Mouse (Mus musculus): ENCODE results near the gene Gpr137. TPM values are rescaled to one million over a fixed set of nuclear protein-coding genes. Genes with fewer than 3 reads are reported as not detected.
"Not testable (repeated sequence)": the region's sequence is repeated elsewhere in the genome, so short reads cannot be mapped to it uniquely, and the experiment has no call there.

The Gpr137 gene
- 50.6 and 57.0 TPM in 2 replicates for polyA plus RNA-seq (2015; fragmentation: Nextera tagmentation; extraction: Ambion mirVana)

- H3K27me3 ChIP-seq: 0 out of 2 replicates have a peak, but pooled peaks cover under 1% of the 10 kb centered on the region
- peak within 1 kb of the TSS; percentile 99 for H3K4me2 ChIP-seq
- H3K9me3 ChIP-seq: no peaks in the 10 kb centered on the region
- peak within 1 kb of the TSS; percentile 91 for H3K9ac ChIP-seq
- H3K27ac ChIP-seq (replicated peaks): peak within 1 kb of the TSS; percentile 96
- ATAC-seq (ENCODE audit: low read depth): peak; percentile 82
- peaks cover 44% of the 10 kb centered on the region for H3K4me1 ChIP-seq (replicated peaks)
- under 1% methylated on average over 27 of the region's 27 CpGs for WGBS
- peaks cover 13% of the 10 kb centered on the region for H3K36me3 ChIP-seq
- peak within 1 kb of the TSS; percentile 70 for H3K4me3 ChIP-seq
These were observed at the start of gene Gpr137 for GRCm38 (mm10) chr19:6942249-6942691. Gene Gpr137 (minus strand): TSS chr19:6942480.

- 90% methylated on average over 6 of the region's 6 CpGs for WGBS
- peaks cover 56% of the 10 kb centered on the region for H3K4me1 ChIP-seq (replicated peaks)
These were observed 48.9 kb upstream of the Gpr137 start for GRCm38 (mm10) chr19:6991166-6991565.

DNA sequence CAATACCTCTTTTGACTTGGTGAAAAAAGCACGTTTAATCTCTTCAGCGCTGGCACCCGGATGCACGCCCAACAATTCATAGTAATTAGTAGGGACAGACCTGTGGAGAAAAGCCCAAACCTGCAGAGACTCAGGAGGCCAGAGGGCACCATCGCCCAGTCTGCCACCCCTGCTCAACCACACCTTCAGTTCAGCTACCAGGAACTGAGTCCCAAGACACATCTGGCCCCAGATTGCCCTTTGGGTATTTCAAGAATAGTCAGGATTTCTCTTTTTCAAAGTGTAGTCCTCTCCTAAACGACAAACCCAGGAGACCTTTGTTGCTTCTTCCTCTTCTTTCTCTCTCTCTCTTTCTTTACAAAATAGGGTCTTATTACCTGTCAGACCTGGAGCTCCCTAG lies 48.4 kb upstream of the Gpr137 start:
- no peaks in the 10 kb centered on the region for H3K27me3 ChIP-seq
- no peak for ATAC-seq (ENCODE audit: low read depth)
- no peak overlapping the region for H3K4me2 ChIP-seq
- H3K4me1 ChIP-seq (replicated peaks): peaks cover 58% of the 10 kb centered on the region
- H3K36me3 ChIP-seq: no peaks in the 10 kb centered on the region
- H3K9me3 ChIP-seq: no peaks in the 10 kb centered on the region
- H3K9ac ChIP-seq: no peak overlapping the region
- H3K4me3 ChIP-seq: no peak overlapping the region
- no peak overlapping the region for H3K27ac ChIP-seq (replicated peaks)
- 86% methylated on average over 6 of the region's 6 CpGs for WGBS

More at GRCm38 (mm10) chr19:6991166-6991565, 48.9 kb upstream of the Gpr137 start:
- H3K9me3 ChIP-seq; H3K27me3 ChIP-seq; H3K36me3 ChIP-seq; ATAC-seq (ENCODE audit: low read depth); H3K4me3 ChIP-seq; H3K27ac ChIP-seq (replicated peaks); H3K9ac ChIP-seq: not testable (repeated sequence)
- H3K4me2 ChIP-seq: peak overlapping the region; percentile 95

DNA sequence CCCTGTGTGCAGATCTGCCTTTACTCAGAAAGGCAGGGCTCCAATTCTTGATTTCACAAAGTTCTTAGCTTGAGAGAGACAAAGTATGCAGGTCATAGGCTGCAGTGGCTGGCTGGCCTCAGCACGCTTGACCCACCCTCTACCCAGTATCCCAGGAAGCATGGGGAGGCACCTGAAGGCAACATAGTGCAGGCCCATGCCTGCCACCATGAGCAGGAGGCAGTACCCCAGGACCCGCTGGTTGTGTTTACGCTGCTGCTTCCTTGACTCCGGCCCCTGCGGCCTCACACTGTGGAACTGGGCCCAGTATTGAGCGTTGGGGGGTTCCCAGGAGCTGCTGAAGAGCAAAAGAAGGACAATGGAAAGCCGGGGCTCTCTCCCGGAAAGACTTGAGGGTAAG lies 47.0 kb upstream of the Gpr137 start:
- WGBS: 86% methylated on average over 8 of the region's 8 CpGs

GRCm38 (mm10) chr19:6987904-6988285 lies 45.6 kb upstream of the Gpr137 start:
- Histone ChIP-seq H3K4me2 (peak overlapping the region; percentile 87), H3K27me3 (no peaks in the 10 kb centered on the region), H3K9ac (peak overlapping the region; percentile 93), H3K36me3 (peaks cover 21% of the 10 kb centered on the region), H3K27ac (replicated peaks) (peak overlapping the region; percentile 84), H3K4me1 (replicated peaks) (peaks cover 32% of the 10 kb centered on the region), H3K4me3 (peak overlapping the region; percentile 78), H3K9me3 (no peaks in the 10 kb centered on the region)
- no peak for ATAC-seq (ENCODE audit: low read depth)
- 4% methylated on average over 8 of the region's 8 CpGs for WGBS

More for the DNA sequence above, 47.0 kb upstream of the Gpr137 start:
- Histone ChIP-seq H3K9ac (no peak overlapping the region), H3K36me3 (peaks cover 10% of the 10 kb centered on the region), H3K27ac (replicated peaks) (no peak overlapping the region), H3K4me3 (no peak overlapping the region), H3K27me3 (no peaks in the 10 kb centered on the region), H3K4me2 (no peak overlapping the region), H3K4me1 (replicated peaks) (peaks cover 44% of the 10 kb centered on the region), H3K9me3 (no peaks in the 10 kb centered on the region)
- no peak for ATAC-seq (ENCODE audit: low read depth)

DNA sequence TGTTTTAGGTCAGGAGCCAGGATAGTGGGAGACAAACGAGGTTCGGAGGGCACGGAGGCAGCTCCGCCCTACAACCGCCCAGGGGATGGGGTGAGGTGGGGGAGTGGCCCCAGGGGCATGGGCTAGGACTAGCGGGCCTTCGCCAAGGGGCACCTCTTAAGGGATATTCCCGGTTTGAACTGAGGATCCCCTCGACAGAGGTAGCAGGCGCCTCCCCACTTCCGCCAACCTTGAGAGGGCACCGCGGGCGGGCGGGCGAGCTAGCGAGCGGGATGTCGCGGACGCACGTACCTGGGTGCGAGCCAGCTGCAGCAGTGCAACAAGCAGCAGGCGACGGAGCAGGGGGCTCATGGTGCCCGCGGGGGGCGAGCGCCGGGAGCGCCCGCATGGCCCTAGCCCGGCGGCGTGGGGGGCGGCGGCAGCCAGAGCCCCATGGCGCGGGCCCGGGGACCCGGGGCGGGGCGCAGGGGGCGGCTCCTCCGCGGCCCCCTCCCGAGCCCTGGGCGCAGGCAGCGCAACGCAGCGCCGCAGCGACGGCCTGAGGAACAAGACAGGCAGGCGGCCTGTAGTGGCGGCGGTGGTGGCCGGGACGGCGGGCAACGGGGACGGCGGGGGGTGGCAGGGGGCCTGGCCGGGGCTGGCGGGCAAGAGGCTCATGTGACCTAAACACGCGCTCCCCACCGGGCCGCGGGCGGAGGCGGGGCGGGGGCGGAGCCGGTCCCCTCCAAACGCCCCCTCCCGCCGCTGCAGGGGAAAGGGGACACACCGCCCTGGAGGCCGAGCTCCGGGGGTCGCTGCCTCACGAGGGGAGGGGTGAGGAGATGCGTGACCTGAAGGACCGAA lies 45.0 kb upstream of the Gpr137 start, which contains the start of gene Vegfb:
Gene Vegfb (minus strand): TSS at position 591 of the 843 bp plus-strand sequence.
- no peaks in the 10 kb centered on the region for H3K27me3 ChIP-seq
- 1% methylated on average over 81 of the region's 85 CpGs for WGBS
- ATAC-seq (ENCODE audit: low read depth): peak; percentile 45
- H3K27ac ChIP-seq (replicated peaks): peak within 1 kb of the TSS; percentile 84
- H3K36me3 ChIP-seq: peaks cover 28% of the 10 kb centered on the region
- peaks cover 30% of the 10 kb centered on the region for H3K4me1 ChIP-seq (replicated peaks)
- peak within 1 kb of the TSS; percentile 93 for H3K9ac ChIP-seq
- no peaks in the 10 kb centered on the region for H3K9me3 ChIP-seq
- H3K4me3 ChIP-seq: peak within 1 kb of the TSS; percentile 78
- H3K4me2 ChIP-seq: peak within 1 kb of the TSS; percentile 87

DNA sequence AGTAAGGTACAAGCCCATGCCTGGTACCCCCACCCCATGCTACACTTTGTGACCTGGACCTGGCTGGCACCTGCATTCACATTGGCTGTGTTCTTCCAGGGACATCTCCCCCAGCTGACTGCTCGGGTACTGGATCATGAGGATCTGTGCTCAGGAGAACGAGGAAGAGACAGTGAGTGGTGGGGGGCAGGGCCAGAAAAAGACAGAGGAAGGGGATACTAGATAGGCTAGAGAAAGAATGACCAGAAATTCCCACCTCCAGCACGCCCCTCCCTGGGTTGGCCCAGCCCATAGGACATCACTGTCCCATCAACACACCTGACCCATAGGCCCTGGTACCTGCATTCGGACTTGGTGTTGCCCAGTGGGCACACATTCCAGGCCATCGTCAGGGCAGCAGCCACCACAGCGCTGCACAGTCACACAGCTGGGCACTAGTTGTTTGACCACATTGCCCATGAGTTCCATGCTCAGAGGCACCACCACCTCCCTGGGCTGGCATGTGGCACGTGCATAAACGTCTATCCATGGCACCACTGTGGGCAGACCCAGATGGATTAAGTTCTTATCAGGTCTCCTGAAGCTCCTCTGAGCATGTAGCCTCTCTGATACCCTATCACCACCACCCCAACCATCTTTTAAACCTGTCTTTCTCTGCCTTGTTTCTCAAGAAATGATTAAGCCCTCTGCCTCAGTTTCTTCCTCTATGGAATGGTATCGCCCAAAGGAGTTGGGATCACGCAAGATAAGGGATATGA lies 43.9 kb upstream of the Gpr137 start:
- Histone ChIP-seq H3K9me3 (no peaks in the 10 kb centered on the region), H3K36me3 (peaks cover 31% of the 10 kb centered on the region), H3K27ac (replicated peaks) (0 out of 2 replicates have a peak overlapping the region, but pooled peaks have one; percentile 84), H3K27me3 (no peaks in the 10 kb centered on the region), H3K9ac (peak overlapping the region; percentile 93), H3K4me3 (peak overlapping the region; percentile 78), H3K4me1 (replicated peaks) (peaks cover 25% of the 10 kb centered on the region), H3K4me2 (peak overlapping the region; percentile 87)
- no peak for ATAC-seq (ENCODE audit: low read depth)
- 75% methylated on average over 10 of the region's 10 CpGs for WGBS

DNA sequence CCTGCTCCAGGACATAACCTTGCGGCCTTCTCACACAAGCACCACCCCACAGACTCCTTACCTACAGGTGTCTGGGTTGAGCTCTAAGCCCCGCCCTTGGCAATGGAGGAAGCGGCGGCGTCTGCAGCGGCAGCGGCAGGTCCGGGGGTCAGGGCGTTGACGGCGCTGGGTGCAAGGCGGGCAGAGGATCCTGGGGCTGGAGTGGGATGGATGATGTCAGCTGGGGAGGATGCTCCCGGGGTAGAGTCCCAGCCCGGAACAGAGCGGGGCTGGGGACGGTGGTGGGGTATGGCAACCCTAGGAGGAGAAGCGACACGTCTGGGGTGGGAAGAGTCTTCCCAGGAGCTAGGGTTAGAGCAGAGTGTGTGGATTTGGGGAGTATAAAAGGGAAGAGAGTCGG lies 43.0 kb upstream of the Gpr137 start:
- ATAC-seq (ENCODE audit: low read depth): no peak
- Histone ChIP-seq H3K4me3 (no peak overlapping the region), H3K36me3 (peaks cover 31% of the 10 kb centered on the region), H3K9me3 (no peaks in the 10 kb centered on the region), H3K27ac (replicated peaks) (no peak overlapping the region), H3K4me1 (replicated peaks) (peaks cover 31% of the 10 kb centered on the region), H3K27me3 (no peaks in the 10 kb centered on the region), H3K9ac (no peak overlapping the region), H3K4me2 (no peak overlapping the region)
- WGBS: 80% methylated on average over 19 of the region's 19 CpGs

GRCm38 (mm10) chr19:6983621-6984020 lies 41.3 kb upstream of the Gpr137 start:
- Histone ChIP-seq H3K27me3 (no peaks in the 10 kb centered on the region), H3K36me3 (peaks cover 31% of the 10 kb centered on the region), H3K4me1 (replicated peaks) (peaks cover 41% of the 10 kb centered on the region), H3K4me2 (no peak overlapping the region), H3K9ac (no peak overlapping the region), H3K27ac (replicated peaks) (0 out of 2 replicates have a peak overlapping the region, but pooled peaks have one; percentile 4), H3K4me3 (no peak overlapping the region), H3K9me3 (no peaks in the 10 kb centered on the region)
- WGBS: 39% methylated on average over 5 of the region's 5 CpGs
- ATAC-seq (ENCODE audit: low read depth): no peak

DNA sequence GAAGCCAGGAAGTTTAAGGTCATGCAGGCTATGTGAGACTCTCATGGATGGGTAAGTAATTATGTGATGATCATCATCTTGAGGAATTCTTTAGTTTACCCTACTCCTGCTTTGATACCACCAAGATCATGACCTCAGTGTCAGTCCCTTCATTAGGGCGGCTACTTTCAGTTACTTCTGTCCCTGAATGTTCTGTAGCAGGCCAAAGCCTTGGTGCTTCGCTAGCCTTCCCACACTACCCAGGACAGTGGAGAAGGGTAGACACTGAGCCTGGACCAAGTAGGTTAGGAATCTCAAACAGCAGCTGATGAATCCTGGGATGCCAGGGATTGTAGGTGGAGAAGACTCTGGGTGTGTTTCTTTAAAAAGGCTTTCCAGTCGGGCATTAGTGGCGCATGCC lies 39.2 kb upstream of the Gpr137 start:
- no peak for ATAC-seq (ENCODE audit: low read depth)
- H3K4me2 ChIP-seq: peak overlapping the region; percentile 92; the same call in 1 of the 2 replicates
- no peaks in the 10 kb centered on the region for H3K9me3 ChIP-seq
- no peak overlapping the region for H3K27ac ChIP-seq (replicated peaks)
- H3K27me3 ChIP-seq: no peaks in the 10 kb centered on the region
- peaks cover 50% of the 10 kb centered on the region for H3K36me3 ChIP-seq
- H3K4me3 ChIP-seq: peak overlapping the region; percentile 63; the same call in 1 of the 2 replicates
- WGBS: 90% methylated on average over 4 of the region's 4 CpGs
- H3K4me1 ChIP-seq (replicated peaks): peaks cover 46% of the 10 kb centered on the region
- H3K9ac ChIP-seq: no peak overlapping the region

DNA sequence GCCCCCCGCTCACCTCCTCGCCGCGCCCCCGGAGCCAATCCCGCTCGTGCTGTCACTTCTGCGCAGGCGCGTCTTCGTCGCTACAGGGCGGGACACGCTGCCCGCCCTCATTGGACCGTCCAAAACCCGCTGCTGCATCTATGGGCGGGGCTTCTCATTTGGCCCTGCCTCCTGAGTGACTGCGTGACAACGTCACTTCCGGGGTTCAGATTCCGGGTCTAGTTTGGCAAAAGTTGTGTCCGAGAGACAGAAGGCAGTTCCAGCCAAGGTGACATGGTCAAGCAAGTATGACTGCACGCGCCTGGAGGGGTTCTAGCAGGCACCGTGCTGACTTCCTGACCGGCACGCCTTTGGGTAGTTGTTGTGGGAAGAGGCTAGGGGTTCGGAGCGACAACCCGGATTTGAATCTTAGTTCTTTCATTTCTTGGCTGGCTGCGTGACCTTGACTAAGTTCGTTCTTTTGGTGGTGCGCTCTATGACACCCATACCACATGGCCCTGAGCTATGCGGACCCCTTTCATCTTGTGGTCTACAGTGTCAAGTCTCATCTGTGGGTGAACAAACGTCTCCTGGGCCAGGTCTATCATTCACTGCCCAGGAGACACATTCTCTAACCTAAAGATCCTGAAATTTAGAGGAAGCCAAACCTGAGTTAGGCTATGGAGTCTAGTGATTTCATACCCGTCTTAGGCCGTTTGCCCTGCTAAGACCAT lies 38.3 kb upstream of the Gpr137 start, which contains the start of gene Fkbp2:
Gene Fkbp2 (minus strand): TSS at position 121 of the 713 bp plus-strand sequence.
- H3K9ac ChIP-seq: peak within 1 kb of the TSS; percentile 80
- peak; percentile 92 for ATAC-seq (ENCODE audit: low read depth)
- peak within 1 kb of the TSS; percentile 94 for H3K27ac ChIP-seq (replicated peaks)
- 2% methylated on average over 38 of the region's 38 CpGs for WGBS
- peak within 1 kb of the TSS; percentile 92 for H3K4me2 ChIP-seq
- H3K9me3 ChIP-seq: no peaks in the 10 kb centered on the region
- H3K4me3 ChIP-seq: peak within 1 kb of the TSS; percentile 63
- peaks cover 49% of the 10 kb centered on the region for H3K36me3 ChIP-seq
- H3K4me1 ChIP-seq (replicated peaks): peaks cover 49% of the 10 kb centered on the region
- no peaks in the 10 kb centered on the region for H3K27me3 ChIP-seq

Data from neural tube, embryonic 13.5 days (tissue).